Mouse (Mus musculus) kidney, adult 9 months (tissue): Measurements from ENCODE around the gene Tmem204.
"Not testable (repeated sequence)": the region's sequence is repeated elsewhere in the genome, so short reads cannot be mapped to it uniquely, and the experiment has no call there.

Experiments
- DNase-seq: peaks from one replicate; pipeline ENCODE4 v3.0.0; 2022

Tmem204 gene

GRCm38 (mm10) chr17:25083444-25083931 lies at the start of gene Tmem204:
Gene Tmem204 (minus strand): TSS chr17:25083591.
- peak; percentile 79 for DNase-seq

- no peak for DNase-seq
Measured at GRCm38 (mm10) chr17:25130060-25130459, 46.7 kb upstream of the Tmem204 start.

GRCm38 (mm10) chr17:25127681-25128080 lies 44.3 kb upstream of the Tmem204 start:
- no peak for DNase-seq

GRCm38 (mm10) chr17:25127079-25127478 lies 43.7 kb upstream of the Tmem204 start:
- no peak for DNase-seq

GRCm38 (mm10) chr17:25125442-25126060 lies 42.2 kb upstream of the Tmem204 start:
- not testable (repeated sequence) for DNase-seq

GRCm38 (mm10) chr17:25123979-25124378 lies 40.6 kb upstream of the Tmem204 start:
- DNase-seq: peak; percentile 35

GRCm38 (mm10) chr17:25120406-25120805 lies 37.0 kb upstream of the Tmem204 start, which contains the start of gene Ptx4:
Gene Ptx4 (plus strand): TSS chr17:25120760.
- DNase-seq: no peak

- peak; percentile 28 for DNase-seq
Measured at GRCm38 (mm10) chr17:25117263-25117662, 33.9 kb upstream of the Tmem204 start.

- peak; percentile 94 for DNase-seq
Measured at GRCm38 (mm10) chr17:25115664-25116432, 32.5 kb upstream of the Tmem204 start, which contains the start of gene Telo2. Gene Telo2 (minus strand): TSS chr17:25115967.

- DNase-seq: no peak
Measured at GRCm38 (mm10) chr17:25114908-25115645, 31.7 kb upstream of the Tmem204 start.

- no peak for DNase-seq
Measured at GRCm38 (mm10) chr17:25112423-25112810, 29.0 kb upstream of the Tmem204 start.

GRCm38 (mm10) chr17:25111739-25112422 lies 28.5 kb upstream of the Tmem204 start:
- DNase-seq: peak; percentile 75

GRCm38 (mm10) chr17:25111220-25111619 lies 27.8 kb upstream of the Tmem204 start:
- DNase-seq: no peak

GRCm38 (mm10) chr17:25110590-25110989 lies 27.2 kb upstream of the Tmem204 start:
- no peak for DNase-seq

GRCm38 (mm10) chr17:25109578-25109977 lies 26.2 kb upstream of the Tmem204 start:
- DNase-seq: peak; percentile 66

GRCm38 (mm10) chr17:25107786-25108185 lies 24.4 kb upstream of the Tmem204 start:
- DNase-seq: no peak

GRCm38 (mm10) chr17:25101338-25101737 lies 17.9 kb upstream of the Tmem204 start:
- DNase-seq: no peak

GRCm38 (mm10) chr17:25100052-25100451 lies 16.7 kb upstream of the Tmem204 start:
- peak; percentile 54 for DNase-seq

- peak; percentile 76 for DNase-seq
Measured at GRCm38 (mm10) chr17:25096221-25096620, 12.8 kb upstream of the Tmem204 start.

GRCm38 (mm10) chr17:25090450-25090849 lies 7.1 kb upstream of the Tmem204 start:
- no peak for DNase-seq

- no peak for DNase-seq
Measured at GRCm38 (mm10) chr17:25089158-25089557, 5.8 kb upstream of the Tmem204 start.

- no peak for DNase-seq
Measured at GRCm38 (mm10) chr17:25086724-25087123, 3.3 kb upstream of the Tmem204 start.
